Mouse (Mus musculus) hindbrain, embryonic 14.5 days (tissue): ENCODE data around the gene Rex2. TPM values are rescaled to one million over a fixed set of nuclear protein-coding genes. Genes with fewer than 3 reads are reported as not detected.
"Not testable (repeated sequence)": the region's sequence is repeated elsewhere in the genome, so short reads cannot be mapped to it uniquely, and the experiment has no call there.

Experiments used
- ATAC-seq: fragments of 200-750 bp; cut with Nextera tagmentation; 2 replicates; pipeline ENCODE4 v1.8.0; 2017; ENCODE audit warnings: moderate number of reproducible peaks, mild to moderate bottlenecking, moderate TSS enrichment, moderate library complexity; ENCODE audit not compliant: low FRiP score
- DNase-seq: peaks from one replicate; pipeline ENCODE4 v3.0.0-alpha.2; 2015; ENCODE audit warnings: low spot score
- H3K27ac ChIP-seq: fragments of 300-500 bp; sonication (generic); 2 replicates; pipeline ENCODE4 v1.5.1; 2014; ENCODE audit warnings: mild to moderate bottlenecking, moderate library complexity
- H3K27me3 ChIP-seq: fragments of 300-500 bp; sonication (generic); 2 replicates; pipeline ENCODE4 v1.6.1; 2014; ENCODE audit warnings: mild to moderate bottlenecking, low read length, mixed read lengths; ENCODE audit not compliant: control insufficient read depth, insufficient read depth
- H3K36me3 ChIP-seq: fragments of 300-500 bp; sonication (generic); replicated peaks from 2 replicates; pipeline ENCODE4 v1.6.1; 2014; ENCODE audit not compliant: control insufficient read depth, insufficient read depth
- H3K4me1 ChIP-seq: fragments of 300-500 bp; sonication (generic); replicated peaks from 2 replicates; pipeline ENCODE4 v1.6.1; 2014; ENCODE audit warnings: antibody characterized with exemption, low read length, mixed read lengths; ENCODE audit not compliant: control insufficient read depth, insufficient read depth
- H3K4me2 ChIP-seq: fragments of 300-500 bp; sonication (generic); replicated peaks from 2 replicates; pipeline ENCODE4 v1.6.1; 2014; ENCODE audit warnings: mild to moderate bottlenecking, moderate library complexity
- H3K4me3 ChIP-seq: fragments of 300-500 bp; sonication (generic); replicated peaks from 2 replicates; pipeline ENCODE4 v1.5.1; 2014; ENCODE audit warnings: mild to moderate bottlenecking, low read length
- H3K9ac ChIP-seq: fragments of 300-500 bp; sonication (generic); 2 replicates; pipeline ENCODE4 v1.6.1; 2014
- H3K9me3 ChIP-seq: fragments of 300-500 bp; sonication (generic); 2 replicates; pipeline ENCODE4 v1.6.1; 2016; ENCODE audit warnings: low read length; ENCODE audit not compliant: control insufficient read depth
- WGBS: fragments of 180-500 bp; shearing (Covaris S2); extraction: QIAGEN DNeasy Blood & Tissue Kit; methylation state at CpG from one replicate; pipeline ENCODE4 v1.1.7; 2014; 5-methylcytosine and 5-hydroxymethylcytosine counted together
- polyA plus RNA-seq: library from polyadenylated mRNA; unstranded; fragments of >200 nt; fragmentation: Nextera tagmentation; extraction: Ambion mirVana; gene quantifications from 2 replicates; pipeline ENCODE4 v1.2.1, GENCODE M21; 2014

The Rex2 gene
- polyA plus RNA-seq, 1 experiment from 2014 or later = not detected

DNA sequence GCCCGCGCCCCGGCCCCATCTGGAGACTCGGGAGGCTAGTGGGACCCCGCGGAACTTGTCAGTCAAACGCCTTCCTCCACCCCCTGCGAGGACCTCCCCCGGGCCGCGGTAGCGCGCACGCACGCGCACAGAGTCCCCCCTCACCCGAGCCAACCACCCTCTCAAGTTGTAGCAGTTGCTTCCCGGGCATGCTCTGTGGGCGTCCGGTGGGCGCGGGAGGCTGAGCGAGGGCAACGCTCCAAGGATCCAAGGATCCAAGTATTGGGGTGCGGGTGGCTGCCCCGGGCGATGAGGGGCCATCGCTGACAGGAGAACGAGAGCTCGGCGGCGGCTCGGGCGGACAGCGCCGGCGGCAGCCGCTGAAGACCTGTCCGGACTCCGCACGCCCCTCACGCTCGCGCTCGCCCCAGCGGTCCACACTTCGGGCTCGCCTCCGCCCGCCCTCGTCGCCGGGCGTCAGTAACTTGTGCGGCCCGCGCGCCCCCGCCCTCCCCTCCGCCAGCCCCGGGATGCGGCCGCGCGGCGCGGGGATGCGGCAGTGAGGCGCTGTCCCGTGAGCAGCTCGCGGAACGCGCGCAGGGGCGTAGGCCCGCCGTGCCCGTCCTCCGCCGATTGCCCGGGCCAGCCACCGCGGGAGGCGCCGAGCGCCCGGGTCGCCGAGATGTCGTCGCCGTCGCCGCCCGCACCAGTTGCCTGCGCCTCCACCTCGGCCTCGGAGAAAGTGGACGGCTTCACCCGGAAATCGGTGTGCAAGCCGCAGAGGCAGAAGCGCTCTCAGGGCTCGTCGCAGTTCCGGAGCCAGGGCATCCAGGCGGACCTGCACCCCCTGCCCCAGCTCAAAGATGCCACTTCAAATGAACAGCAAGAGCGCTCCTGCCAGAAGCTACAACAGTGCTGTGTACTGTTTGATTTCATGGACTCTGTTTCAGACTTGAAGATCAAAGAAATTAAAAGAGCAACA lies 80.3 kb downstream of the Rex2 start:
- WGBS = under 1% methylated on average over 93 of the region's 109 CpGs
- H3K36me3 ChIP-seq = not testable (repeated sequence)

GRCm38 (mm10) chr4:147103814-147104213 lies 82.2 kb downstream of the Rex2 start:
- ATAC-seq, DNase-seq: not testable (repeated sequence)
- whole genome bisulfite sequencing = 54% methylated on average over 4 of the region's 4 CpGs

More for the DNA sequence above, 80.3 kb downstream of the Rex2 start:
- H3K4me2 ChIP-seq = peak overlapping the region; percentile 67
- H3K4me3 ChIP-seq = peak overlapping the region; percentile 46
- peak; percentile 91 for ATAC-seq
- peak; percentile 30 for DNase-seq
- H3K9ac ChIP-seq = peak overlapping the region; percentile 58
- H3K27me3 ChIP-seq, H3K27ac ChIP-seq, H3K4me1 ChIP-seq, H3K9me3 ChIP-seq: not testable (repeated sequence)

More at GRCm38 (mm10) chr4:147103814-147104213, 82.2 kb downstream of the Rex2 start:
- not testable (repeated sequence) for H3K4me3 ChIP-seq, H3K9me3 ChIP-seq, H3K36me3 ChIP-seq, H3K27ac ChIP-seq, H3K9ac ChIP-seq, H3K27me3 ChIP-seq, H3K4me1 ChIP-seq, H3K4me2 ChIP-seq

Other genes starting within 250 kb of the Rex2 start
- gene Gm21411, start 112.3 kb upstream of the Rex2 start, polyA plus RNA-seq = not detected in 2 replicates
- 0.23 TPM in 1 of 2 replicates, not detected in the other for gene Zfp989, start 49.9 kb upstream of the Rex2 start, polyA plus RNA-seq
- 8.6 and 8.8 TPM in 2 replicates for gene Zfp991, start 110.2 kb downstream of the Rex2 start, polyA plus RNA-seq